Mouse (Mus musculus) left cerebral cortex, postnatal 14 days (tissue): ENCODE measurements at regions not wholly inside any gene's neighbourhood (a gene's known extent, or its start where the extent isn't known, plus 50 kb on each side); places are given as distances from the start of the nearest gene placed in this dataset.
"Not testable (repeated sequence)": the region's sequence is repeated elsewhere in the genome, so short reads cannot be mapped to it uniquely, and the experiment has no call there.

Source experiments
- DNase-seq, 2 experiments: peaks; one replicate each; pipeline ENCODE4 v3.0.0; 2021 to 2022; ENCODE audit warnings: low spot score in 2 of 2, mixed read lengths in 1 of 2
- intact Hi-C: fragments of 180-260 bp; cut with DNase I; formaldehyde crosslinking; loops from one replicate; pipeline ENCODE4 v1.15.1; 2025

DNA sequence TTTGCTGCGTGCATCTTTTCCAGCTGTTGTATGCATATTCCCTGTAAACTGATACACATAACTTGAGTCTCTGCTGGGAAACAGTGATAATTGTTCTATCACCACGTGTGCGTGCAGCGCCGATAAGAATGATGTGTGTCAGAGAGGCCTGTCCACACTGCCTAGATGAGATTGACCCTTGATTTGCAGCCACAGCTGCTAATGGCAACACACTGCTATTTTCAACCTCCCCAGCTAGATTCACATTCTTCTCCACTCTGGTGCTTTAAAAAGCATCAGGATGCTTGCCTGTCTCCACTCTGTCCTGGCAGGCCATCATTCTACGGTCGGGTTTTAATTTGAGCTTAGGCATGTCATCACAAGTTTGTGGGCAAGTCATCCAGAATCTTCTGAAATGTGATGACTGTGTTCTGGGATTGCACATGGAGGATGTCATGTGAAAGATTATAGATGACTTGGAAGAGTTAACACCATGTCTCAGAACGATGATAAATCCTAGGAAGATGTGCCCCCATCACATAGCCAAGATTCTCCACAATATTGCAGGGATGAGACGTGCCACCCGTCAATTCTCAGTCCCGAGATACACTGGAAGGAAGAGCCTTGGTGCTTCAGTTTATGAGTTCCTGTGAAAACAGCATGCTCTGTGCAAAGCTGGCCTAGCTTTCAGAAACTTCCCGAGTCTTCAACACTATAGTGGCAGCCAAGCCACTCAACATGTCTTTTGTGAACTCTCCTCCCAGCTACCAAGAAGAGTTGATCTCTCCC is 123.6 kb upstream of the Nrip1 start:
- intact Hi-C loops, result no loop called here
- no peak for DNase-seq

DNA sequence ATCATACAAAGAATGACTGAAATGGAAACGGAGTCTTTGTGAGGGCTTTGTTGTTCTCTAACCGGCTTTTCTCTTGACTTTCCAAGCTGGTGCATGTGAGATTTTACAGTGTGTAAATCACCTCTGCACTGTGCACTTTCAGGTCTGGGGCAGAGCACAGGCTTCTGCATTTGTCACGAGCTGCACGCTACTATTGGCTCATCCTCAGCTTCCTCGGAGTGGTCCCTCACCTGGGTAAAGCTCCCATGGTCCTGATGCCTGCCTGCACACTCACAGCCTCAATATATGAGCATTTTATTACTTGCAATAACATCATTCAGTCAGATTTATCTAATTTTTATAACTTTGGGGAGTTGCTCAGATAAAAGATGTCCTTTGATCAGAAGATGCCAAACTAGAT is 109.8 kb upstream of the Nrip1 start:
- DNase-seq, result no peak

DNA sequence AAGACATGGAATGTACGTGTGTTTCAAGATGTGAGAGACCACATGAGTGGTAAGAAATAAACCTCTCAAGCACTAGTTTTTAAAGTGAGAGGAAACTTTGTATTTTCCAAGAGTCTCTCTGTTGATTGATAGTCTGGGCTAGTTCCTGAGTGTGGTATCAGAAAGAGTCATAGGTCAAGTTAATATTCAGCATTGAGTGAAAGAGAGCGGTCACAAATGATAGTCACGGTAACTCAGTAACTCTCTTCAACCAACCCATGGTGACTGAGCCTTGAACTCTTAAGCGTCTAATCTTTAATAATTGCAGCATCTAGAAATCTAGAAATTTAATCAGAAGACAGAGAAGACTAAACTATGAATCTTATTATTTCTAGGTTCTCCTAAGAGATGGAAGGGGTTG is 108.3 kb upstream of the Nrip1 start:
- intact Hi-C loops, result no loop called here
- DNase-seq, result no peak

More for the DNA sequence above, 109.8 kb upstream of the Nrip1 start:
- intact Hi-C loops, result no loop called here

DNA sequence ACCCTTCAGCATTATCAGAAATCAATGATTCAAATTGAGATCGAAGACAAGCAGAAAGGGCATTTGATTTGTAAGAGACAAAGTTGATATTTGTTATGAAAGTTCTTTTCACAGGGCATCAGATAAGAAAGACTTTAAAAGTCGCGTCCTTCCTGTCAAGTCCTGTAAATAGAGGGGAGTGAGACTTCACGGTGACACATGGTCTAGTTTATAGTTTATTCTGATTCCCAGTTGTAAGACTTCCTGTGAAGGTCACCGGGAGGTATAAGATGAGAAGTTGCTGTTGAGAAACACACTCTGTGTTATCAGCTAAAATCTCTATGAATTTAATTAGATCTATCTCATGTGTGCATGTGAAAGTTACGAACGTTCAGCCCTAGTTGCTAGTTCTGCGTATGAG is 103.8 kb upstream of the Nrip1 start:
- intact Hi-C loops, result no loop called here
- DNase-seq, result no peak

DNA sequence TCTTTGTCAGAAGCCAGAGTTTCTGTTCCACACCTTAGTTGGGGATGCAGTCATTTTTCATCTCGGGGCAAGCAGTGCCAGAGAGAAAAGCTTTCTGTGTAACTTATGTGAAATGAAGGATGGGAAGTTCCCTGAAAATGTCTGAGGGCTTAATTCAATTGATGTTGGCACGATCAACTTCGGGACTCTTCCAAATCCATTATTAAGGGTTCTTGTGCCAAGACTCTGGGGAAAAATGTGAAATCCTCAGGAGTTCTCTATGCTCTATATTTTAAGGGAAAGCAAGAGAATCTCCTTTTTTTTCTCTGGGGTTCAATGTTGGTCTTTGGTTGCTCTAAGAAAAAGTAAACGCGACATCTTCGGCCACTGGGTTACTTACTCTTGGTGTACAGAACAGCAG is 100.9 kb upstream of the Nrip1 start:
- DNase-seq, result no peak
- intact Hi-C loops, result no loop called here

DNA sequence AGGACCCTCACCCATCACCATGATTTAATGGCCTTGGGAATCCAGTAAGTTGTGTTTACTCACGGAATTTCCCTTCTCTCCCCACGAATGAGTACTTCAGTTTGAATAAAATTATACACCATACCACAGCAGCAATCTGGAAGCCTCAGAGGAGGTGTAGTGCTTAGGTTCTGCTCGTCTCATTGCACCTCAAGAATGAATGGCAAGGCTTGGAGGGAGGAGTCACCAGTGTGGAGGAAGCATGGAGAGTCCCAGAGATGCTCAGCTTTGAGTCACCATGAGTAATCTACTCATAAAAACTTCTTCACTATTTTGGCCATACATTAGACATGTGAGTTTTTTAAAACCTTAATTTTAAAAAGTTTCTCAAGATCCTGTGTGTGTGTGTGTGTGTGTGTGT is 98.8 kb upstream of the Nrip1 start:
- intact Hi-C loops, result no loop called here
- no peak for DNase-seq

DNA sequence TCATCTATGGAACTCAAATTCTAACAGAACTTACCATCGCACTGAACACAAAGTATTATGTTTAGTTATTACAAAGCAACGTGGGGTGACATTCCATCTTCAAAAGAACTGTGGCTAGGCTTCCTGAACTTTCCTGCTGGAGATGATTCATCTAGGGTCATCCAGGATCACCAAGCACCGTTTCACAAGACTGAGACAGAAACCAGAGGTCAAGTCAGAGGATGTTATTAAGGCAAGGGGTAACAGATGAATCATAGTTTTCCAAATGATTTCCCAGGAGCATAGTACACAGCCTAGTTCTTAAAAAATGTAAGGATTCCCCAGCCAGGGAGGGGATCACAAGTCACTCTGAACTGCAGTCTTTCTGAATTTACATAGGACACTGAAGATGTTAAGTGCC is 97.5 kb upstream of the Nrip1 start:
- DNase-seq, result no peak
- intact Hi-C loops, result no loop called here

DNA sequence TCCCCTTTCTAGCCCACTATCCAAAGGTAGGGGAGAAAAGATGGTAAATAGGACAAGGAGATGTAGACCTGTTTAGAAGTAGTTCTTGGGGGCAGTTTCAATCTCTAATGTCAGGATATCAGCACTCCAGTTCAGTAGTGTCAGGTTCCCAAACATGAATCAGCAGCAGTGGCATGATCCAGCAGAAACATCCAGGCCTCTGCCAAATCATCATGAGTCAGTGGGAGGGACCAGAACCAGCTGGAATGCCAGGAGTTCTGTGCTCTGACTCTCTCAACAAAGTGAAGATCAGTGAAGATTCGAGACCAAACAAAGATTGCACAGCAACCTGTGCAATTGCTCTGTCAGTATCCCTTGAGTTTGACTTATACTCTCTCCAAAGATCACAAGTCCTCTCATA is 85.9 kb upstream of the Nrip1 start:
- intact Hi-C loops, result no loop called here
- no peak for DNase-seq

DNA sequence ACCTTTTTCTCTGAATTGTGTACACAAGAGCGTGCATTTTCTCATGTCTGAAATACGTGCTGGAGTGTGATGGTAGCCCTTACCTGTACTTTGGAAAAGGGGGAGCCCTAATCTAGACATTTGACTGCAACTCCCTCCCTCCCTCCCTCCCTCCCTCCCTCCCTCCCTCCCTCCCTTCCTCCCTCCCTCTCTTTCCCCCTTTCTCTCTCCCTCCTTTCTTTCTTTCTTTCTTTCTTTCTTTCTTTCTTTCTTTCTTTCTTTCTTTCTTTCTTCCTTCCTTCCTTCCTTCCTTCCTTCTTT is 82.6 kb upstream of the Nrip1 start:
- intact Hi-C loops, DNase-seq: not testable (repeated sequence)

DNA sequence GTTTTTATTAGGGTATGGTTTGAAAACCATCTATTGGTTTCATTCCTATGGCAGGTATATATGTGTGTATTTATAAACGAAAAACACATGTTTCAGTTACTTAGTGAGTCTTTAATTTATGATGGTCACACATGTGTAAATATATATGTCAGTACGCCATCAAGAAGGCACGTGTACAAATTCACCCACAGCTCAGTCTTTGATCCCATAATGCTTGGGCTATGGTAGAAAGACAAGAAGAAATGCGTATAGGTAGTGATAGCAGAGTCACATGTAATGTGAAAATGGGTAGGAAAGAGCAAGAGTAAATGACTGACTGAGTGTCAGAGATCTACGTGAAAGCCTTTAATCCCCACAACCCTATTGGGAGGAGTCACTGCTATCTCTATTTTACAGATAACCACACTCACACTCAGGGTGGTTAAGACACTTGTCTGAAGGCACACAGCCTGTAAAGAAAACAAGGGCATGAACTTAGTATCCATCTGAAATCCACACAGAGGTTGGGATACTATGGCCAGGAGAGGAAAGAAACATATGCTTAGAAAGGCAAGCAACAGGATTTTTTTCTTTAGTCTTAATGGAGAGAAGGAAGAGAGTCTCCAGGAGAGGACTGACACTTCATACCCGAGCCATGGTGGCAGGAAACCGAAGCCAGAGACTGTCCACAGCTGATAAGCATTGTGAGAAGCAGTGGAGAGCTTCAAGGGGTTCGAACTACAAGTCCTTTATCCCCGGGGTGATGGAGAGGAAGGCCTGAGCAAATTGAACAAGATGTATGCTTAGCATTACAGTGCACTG is 82.1 kb upstream of the Nrip1 start:
- intact Hi-C loops, result no loop called here

DNA sequence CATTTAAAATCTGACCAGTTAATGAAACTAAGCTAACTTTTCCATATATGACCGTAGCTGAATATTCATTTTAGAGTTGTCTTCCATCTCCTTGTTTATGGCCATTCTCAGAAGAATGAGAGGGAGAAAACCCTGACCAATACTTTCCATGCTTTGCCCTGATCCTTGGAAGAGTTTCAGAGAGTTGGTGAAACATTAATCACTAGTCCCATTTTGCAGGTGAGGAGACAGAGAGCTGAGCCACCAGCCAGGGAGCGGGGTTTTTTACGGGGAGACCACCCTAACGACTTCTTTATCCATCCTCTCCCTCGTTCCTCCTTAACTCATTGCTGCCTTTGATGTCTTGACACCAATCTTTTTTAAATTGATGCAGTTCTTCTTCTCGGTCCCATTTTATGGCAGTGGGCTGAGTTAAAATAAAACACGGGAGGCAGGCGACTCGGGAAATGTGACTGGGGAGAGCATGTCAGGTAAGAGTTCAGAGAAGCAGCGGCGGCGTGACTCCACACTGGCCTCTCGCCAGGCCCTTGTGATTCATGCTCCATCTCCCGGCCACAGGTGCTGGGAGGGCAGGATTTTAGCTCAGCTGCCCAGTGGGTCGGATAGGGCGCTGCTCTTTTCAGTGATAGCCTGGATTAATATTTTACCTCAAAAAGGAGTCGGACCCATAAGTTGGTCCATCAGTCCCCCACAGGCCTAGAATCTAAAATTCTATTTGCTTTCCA is 81.3 kb upstream of the Nrip1 start:
- no peak for DNase-seq
- intact Hi-C loops, result no loop called here

More for the DNA sequence above, 82.1 kb upstream of the Nrip1 start:
- no peak for DNase-seq

DNA sequence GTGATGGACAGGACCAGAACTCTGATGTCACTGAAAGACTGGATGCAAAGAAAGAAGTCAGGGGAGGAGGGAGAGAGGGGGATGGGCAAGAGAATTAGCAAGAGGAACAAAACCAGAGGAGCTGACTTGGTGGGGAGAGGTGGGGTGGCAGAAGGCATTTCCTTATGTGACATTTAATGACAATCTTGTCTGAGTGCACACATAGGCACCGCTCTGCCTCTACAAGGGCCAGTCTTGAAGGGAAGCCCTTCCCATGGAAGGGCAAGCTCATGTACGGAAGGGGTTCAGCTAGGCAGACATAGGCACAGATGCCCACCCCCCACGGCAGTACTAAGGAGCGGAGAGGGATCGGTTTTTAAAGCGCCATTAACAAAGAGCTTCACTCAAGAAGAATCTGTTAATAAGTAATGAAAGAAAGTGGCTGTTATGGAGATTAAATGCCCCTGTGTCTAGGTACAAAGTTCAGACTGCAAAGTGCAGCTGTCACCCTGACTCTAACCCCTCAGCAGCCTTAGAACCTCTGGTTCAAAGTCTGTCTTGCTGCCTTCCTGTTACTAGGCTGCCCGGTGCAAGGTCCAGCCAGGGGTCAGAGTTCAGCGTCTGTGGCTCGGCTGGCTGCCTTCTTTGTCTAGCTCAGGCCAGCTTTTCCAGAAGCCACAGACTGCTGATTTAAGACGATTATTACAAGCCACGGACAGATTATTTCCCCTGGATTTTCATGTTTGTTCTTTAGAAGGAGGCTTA is 80.0 kb upstream of the Nrip1 start:
- no peak for DNase-seq

DNA sequence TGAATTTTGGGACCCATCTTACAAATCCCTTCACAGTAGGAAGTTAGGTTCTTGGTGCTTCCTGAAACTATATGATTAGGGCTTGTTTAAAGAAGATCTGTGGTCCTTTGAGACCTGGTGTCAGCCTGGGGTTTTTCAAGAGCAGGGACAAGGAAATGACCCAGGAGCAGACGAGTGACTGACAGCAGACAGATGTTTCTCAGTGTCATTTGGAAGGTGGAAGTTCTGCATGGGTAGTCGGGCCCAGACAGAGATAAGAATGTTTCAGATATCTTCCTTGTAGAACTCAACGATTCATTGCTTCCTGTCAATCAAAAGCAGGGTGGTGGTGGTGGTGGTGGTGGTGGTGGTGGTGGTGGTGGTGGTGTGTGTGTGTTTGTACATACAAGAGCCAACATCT is 75.1 kb upstream of the Nrip1 start:
- intact Hi-C loops, result no loop called here
- no peak for DNase-seq

More for the DNA sequence above, 80.0 kb upstream of the Nrip1 start:
- intact Hi-C loops, result no loop called here

DNA sequence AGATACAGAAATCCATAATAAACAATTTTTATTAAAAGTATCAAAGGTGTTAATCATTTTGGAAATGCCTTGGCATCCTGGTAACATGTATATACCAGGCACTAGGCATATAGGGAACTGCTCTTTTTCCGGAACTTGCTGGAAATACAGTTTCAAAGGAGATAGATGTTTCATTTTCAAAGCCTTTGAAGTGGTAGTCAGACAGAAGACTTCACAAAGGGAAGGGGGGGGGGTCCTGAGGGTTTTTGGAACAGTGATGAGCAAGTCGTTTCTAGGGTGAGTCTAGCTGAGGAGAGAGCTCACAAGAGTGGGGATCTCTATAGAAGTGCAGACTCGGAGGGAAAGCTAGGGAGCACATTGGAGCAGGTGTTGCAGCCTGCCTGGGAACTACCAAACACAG is 73.4 kb upstream of the Nrip1 start:
- intact Hi-C loops, result no loop called here
- no peak for DNase-seq

DNA sequence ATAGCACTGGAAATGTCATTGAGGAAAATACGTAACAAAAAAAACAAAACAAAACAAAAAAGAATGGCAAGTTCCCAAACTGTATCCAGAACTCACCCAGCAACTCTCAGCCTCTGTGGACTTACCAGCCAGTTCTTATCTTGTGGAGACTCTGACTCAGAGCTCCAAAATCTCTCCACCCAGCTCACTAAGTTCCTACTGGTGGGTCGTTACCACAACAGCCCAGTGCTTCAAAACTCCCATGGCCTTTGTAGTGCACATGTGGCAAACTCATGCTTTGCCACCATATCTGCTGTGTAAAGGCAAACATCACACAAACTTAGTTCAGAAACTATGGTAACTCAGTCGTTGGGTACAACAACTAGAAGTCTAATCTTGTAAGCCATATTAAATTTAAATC is 71.0 kb upstream of the Nrip1 start:
- DNase-seq, result no peak
- intact Hi-C loops, result no loop called here

DNA sequence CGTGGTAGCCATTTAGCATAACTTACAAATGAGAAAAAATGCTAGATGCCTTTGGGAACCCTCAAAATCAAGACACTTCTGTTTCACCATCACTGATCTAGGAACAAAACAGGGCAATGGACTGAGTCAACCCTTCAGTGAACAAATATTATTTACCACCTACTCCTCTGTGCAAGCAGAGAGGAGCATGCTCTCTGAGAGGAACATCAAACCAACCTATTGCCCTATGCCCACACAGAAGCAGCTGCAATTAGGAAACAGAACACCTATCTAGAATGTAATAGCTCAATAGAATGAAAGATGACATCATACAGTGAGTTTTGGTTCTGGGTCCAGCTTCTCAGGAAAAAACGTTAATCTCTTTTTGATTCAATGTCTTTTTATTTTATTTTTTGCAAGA is 69.0 kb upstream of the Nrip1 start:
- DNase-seq, result no peak
- intact Hi-C loops, result no loop called here

DNA sequence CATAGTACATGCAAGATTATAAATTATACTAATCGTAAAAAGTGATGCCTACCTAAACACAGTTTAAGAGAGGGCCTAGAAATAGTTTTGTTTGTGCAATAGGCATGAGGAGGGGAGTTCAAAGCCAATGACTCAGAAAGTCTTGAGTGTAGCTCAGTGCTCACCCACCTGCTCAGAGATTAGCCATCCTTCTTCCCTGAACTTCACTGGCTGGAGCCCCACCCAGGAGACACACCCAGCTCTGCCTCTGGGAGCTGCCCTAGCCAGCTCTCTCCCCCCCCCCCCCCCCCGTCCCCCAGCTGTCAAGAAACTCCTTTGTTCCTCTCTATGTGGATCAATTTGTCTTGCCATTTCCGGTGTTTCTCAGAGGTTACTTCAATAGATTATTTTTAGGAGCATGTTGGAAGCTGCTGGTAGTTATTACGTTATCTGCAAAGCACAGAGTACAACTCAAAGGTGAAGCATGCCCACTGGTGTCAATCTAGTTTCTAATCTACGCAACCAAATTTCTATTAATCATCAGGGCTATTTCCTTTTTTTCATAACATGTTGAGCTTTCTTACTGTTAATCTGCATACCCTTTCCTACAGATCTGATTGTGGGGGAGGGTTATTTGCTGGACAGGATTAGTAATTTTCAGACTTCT is 68.3 kb upstream of the Nrip1 start:
- intact Hi-C loops, result no loop called here

DNA sequence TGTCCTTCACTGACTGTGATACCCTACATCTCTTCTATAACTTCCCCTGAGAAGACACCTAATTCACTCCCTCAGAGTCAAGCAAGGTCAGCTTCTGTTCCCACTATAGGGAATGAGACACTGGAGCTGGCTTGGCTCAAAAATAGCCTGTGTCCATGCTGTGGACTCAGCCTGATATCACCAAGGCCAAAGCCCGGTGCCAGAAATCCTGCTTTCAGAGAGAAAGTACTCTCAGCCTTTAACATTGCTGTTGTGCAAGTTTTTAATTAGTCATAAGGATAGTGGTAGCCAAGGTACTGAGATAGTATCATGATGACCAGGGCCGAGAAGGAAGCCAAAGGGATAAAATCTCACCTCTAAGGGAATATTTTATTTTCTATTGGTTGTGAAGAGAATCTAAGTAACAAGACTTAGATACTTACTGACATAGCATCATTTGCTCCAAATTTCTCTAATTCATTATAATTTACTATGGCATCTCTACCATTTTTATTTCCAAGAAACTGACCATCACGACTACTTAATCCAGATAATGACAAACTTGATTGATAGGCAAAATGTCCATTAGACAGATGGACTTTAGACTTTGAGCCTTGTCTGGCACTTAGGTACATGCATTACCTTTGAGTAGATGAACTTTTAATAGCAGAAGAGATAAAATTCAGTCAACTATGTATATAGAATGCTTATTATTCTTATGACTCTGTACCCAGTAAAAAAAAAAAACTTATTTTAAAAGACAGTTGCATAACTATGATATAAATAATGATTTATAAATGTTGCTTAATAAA is 64.7 kb upstream of the Nrip1 start:
- intact Hi-C loops, result no loop called here
- DNase-seq, result no peak

More for the DNA sequence above, 68.3 kb upstream of the Nrip1 start:
- no peak for DNase-seq

DNA sequence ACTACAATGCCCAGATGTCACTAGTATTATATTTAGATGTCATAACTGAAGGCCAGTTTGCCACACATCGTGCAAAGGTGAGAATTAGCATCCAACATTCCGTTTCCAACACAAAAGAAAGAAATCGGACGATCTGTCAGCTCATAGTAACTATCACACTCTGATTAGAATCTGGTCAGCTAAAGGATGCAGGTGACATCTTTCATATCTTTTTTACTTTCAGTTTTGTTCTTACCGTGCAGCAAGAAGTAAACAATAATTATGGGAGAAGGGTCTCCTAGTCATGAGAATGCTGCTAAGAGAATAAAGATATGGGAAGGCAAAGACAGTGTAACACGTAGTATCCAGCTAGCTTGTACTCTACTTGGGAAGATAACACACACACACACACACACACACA is 62.7 kb upstream of the Nrip1 start:
- intact Hi-C loops, result no loop called here
- DNase-seq, result no peak
